Mouse (Mus musculus) stomach, postnatal 0 days (tissue): ENCODE data around the gene Ifna14.
"Not testable (repeated sequence)": the region's sequence is repeated elsewhere in the genome, so short reads cannot be mapped to it uniquely, and the experiment has no call there.

ENCODE experiments used
- CTCF ChIP-seq: IDR thresholded peaks from 2 replicates; pipeline ENCODE4 v1.5.1; 2016; ENCODE audit warnings: antibody characterized with exemption, low read depth, mild to moderate bottlenecking, moderate library complexity
- EP300 ChIP-seq: optimal IDR thresholded peaks from 2 replicates; pipeline ENCODE3; 2016; ENCODE audit warnings: antibody characterized with exemption

GRCm38 (mm10) chr4:88558145-88558544 lies 13.5 kb downstream of the Ifna14 start, which contains the start of gene Ifna15:
- TF ChIP-seq CTCF, EP300: not testable (repeated sequence)
